Comparison of ENCODE assay signal across 21 mouse cellular contexts in the genomic region with DNA sequence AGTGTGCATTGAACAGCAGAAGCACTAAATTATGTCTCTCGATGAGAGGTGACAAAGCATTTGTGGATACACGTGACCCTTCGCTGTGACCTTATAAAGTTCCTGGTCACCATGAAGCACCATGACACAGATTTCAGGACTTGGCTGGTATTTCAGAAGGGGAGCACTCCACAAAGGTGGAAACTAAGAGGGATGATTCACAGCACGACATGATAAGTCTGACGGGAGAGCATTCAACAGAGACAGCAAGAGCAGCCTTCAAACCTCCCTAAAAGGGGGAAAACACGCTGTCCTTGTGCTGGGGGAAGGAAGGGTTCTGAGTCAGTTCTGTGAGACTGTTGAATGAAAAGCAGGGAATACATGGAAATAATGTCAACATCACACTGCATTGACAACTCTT.
DNase-seq lines count a peak whose midpoint lies in the region; ATAC-seq and TF ChIP-seq lines count a peak whose summit lies in the region.
"Had no signal": no experiment of that assay in that cellular context is flagged by ENCODE, and none has a peak within 500 bp of the region (broad histone marks: within the 10 kb centered on the region; RNA-seq: fewer than 3 reads in every experiment).

No protein-coding gene starts in this region.

- H3K27me3 ChIP-seq in hindbrain, postnatal 0 days (ENCODE audit: insufficient read depth, low read length): no peaks in the 10 kb centered on the region
- H3K27me3 ChIP-seq: CH12.LX; embryonic facial prominence, embryonic 12.5 days; forebrain, embryonic 13.5 days; forebrain, embryonic 15.5 days had no signal

- no peak overlapping the region for H3K9ac ChIP-seq in hindbrain, postnatal 0 days (replicated peaks; ENCODE audit: low read length)
- H3K9ac ChIP-seq: embryonic facial prominence, embryonic 12.5 days; forebrain, embryonic 13.5 days; forebrain, embryonic 15.5 days; forebrain, postnatal 0 days had no signal

- H3K4me1 ChIP-seq in hindbrain, postnatal 0 days (ENCODE audit: insufficient read depth, low read length): no peaks in the 10 kb centered on the region
- H3K4me1 ChIP-seq: embryonic facial prominence, embryonic 10.5 days; embryonic facial prominence, embryonic 12.5 days; forebrain, embryonic 13.5 days had no signal

- H3K4me3 ChIP-seq in hindbrain, postnatal 0 days (ENCODE audit: low read length): no peak overlapping the region
- H3K4me3 ChIP-seq: embryonic facial prominence, embryonic 10.5 days; embryonic facial prominence, embryonic 12.5 days; forebrain, embryonic 13.5 days; forebrain, embryonic 15.5 days had no signal

- H3K4me2 ChIP-seq in hindbrain, postnatal 0 days (ENCODE audit: low read depth, low read length): no peak overlapping the region
- H3K4me2 ChIP-seq: embryonic facial prominence, embryonic 12.5 days; forebrain, embryonic 13.5 days; forebrain, embryonic 15.5 days had no signal

- no peak for TF ChIP-seq CTCF in hindbrain, postnatal 0 days (IDR thresholded peaks at IDR 0.05; ENCODE audit: low read depth)

- peak; percentile 64 for DNase-seq in adrenal gland, adult 2 months
- no peak for DNase-seq in adrenal gland, postnatal 25 days
- peak; percentile 17 for DNase-seq in adrenal gland, postnatal 10 days
- peak; percentile 8 to 28 for DNase-seq in adrenal gland, postnatal 36 days
- no peak for DNase-seq in spleen, adult 18-20 months
- no peak for DNase-seq in hindbrain, postnatal 0 days (ENCODE audit: low spot score)
- DNase-seq: B cell, adult 2 months; cerebellum, adult 11-12 months; cerebellum, adult 2 months; cerebellum, adult 9-10 months; cerebellum, postnatal 25 days; forebrain, postnatal 0 days had no signal

- no peaks in the 10 kb centered on the region for H3K9me3 ChIP-seq in hindbrain, postnatal 0 days (ENCODE audit: low read length)
- H3K9me3 ChIP-seq: embryonic facial prominence, embryonic 10.5 days; forebrain, embryonic 13.5 days; forebrain, embryonic 15.5 days had no signal

- no peaks in the 10 kb centered on the region for H3K36me3 ChIP-seq in hindbrain, postnatal 0 days (ENCODE audit: insufficient read depth, low read length)
- H3K36me3 ChIP-seq: embryonic facial prominence, embryonic 10.5 days; embryonic facial prominence, embryonic 12.5 days; forebrain, embryonic 15.5 days; G1E had no signal

- no peak for ATAC-seq in hindbrain, postnatal 0 days
- ATAC-seq: activated CD4-positive, CD25-positive, alpha-beta regulatory T cell, adult 4 months; CD4-positive, CD25-positive, alpha-beta regulatory T cell, adult 4 months; forebrain, embryonic 13.5 days; forebrain, embryonic 15.5 days; forebrain, postnatal 0 days; Patski had no signal

- no peak overlapping the region for H3K27ac ChIP-seq in hindbrain, postnatal 0 days
- H3K27ac ChIP-seq: embryonic facial prominence, embryonic 10.5 days; embryonic facial prominence, embryonic 12.5 days; forebrain, embryonic 13.5 days; forebrain, embryonic 15.5 days had no signal

- 87% methylated on average over 6 of the region's 6 CpGs for WGBS in hindbrain, postnatal 0 days

Comparison
In these comparisons a context has a peak if more than half of its experiments do, and no peak if none do; other contexts are left out.
1. DNase-seq: peak in adrenal gland, adult 2 months (single experiment), adrenal gland, postnatal 10 days (single experiment) and adrenal gland, postnatal 36 days (2 of 2); none in adrenal gland, postnatal 25 days (single experiment), spleen, adult 18-20 months (0 of 2) and hindbrain, postnatal 0 days (single experiment).